Mouse (Mus musculus): ENCODE data around the gene Ak4. TPM values are rescaled to one million over a fixed set of nuclear protein-coding genes. Genes with fewer than 3 reads are reported as not detected.

Gene Ak4
- total RNA-seq, 2 experiments from 2014 or later, result 10.1 to 14.5 TPM

DNA sequence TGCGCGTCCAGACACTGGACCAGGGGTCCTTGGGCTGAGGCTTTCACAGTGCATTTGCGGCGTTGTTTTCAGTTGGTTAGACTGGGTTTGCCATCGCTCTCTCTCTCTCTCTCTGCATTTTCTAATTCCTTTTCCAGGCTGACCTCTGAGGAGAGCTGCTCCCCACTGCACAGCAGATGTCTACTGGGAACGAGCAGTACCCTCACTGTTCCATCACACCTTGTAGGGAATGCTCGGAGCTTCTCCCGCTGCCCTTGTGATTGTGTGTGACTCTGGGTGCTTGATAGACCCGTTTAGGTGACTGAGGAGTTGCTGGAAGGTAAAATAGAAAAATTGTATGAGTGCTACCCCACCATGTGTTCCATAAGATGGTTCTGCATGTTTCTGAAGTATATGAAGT is 33.8 kb downstream of the Ak4 start:
- intact Hi-C loops (cut with DNase I), result no loop called here
- DNase-seq, result no peak

- intact Hi-C loops (cut with DNase I), result no loop called here
- no peak for DNase-seq
Measured at GRCm38 (mm10) chr4:101457176-101457575, 38.1 kb downstream of the Ak4 start.

GRCm38 (mm10) chr4:101458341-101458740 is 39.3 kb downstream of the Ak4 start:
- intact Hi-C loops (cut with DNase I), result loop anchor here (2.0 kb wide), 3 partner anchors 66 to 110 kb away; no protein-coding TSS in a partner anchor

GRCm38 (mm10) chr4:101459358-101459757 is 40.3 kb downstream of the Ak4 start:
- intact Hi-C loops (cut with DNase I), result loop anchor here (2.0 kb wide), 3 partner anchors 67 to 111 kb away; no protein-coding TSS in a partner anchor
- no peak for DNase-seq

More at GRCm38 (mm10) chr4:101458341-101458740, 39.3 kb downstream of the Ak4 start:
- peak; percentile 62 to 78 for DNase-seq

GRCm38 (mm10) chr4:101460114-101460513 is 41.0 kb downstream of the Ak4 start:
- no peak for DNase-seq
- intact Hi-C loops (cut with DNase I), result no loop called here

- intact Hi-C loops (cut with DNase I), result no loop called here
- no peak for DNase-seq
Measured at GRCm38 (mm10) chr4:101462065-101462464, 43.0 kb downstream of the Ak4 start.

GRCm38 (mm10) chr4:101466264-101466663 is 47.2 kb downstream of the Ak4 start:
- no peak for DNase-seq
- intact Hi-C loops (cut with DNase I), result no loop called here

GRCm38 (mm10) chr4:101469242-101469641 is 50.2 kb downstream of the Ak4 start:
- intact Hi-C loops (cut with DNase I), result no loop called here
- DNase-seq, result no peak

- intact Hi-C loops (cut with DNase I), result loop anchor here (10.0 kb wide), 1 partner anchor 184 kb away; no protein-coding TSS in a partner anchor
- peak in 1 of 2 experiments; percentile 26 for DNase-seq
Measured at GRCm38 (mm10) chr4:101470543-101470942, 51.5 kb downstream of the Ak4 start.

DNA sequence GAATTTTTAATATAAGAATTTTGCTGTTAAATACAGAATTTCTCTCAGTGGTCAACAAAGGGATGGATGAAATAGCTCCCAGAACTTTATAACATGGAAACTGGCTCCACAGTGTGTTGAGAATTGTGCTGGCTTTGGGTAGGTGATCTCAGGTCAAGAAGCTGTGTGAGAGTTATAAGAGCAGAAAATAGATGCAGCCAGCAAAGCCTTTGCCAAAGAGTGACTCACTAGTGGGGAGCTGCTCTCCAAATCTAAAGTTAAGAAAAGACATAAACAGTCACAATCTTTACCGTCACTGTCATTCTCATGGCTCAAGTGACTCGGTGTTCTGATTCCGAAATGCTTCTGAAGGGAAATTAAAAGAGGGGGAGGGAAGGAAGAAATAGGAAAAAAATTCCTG is 53.7 kb downstream of the Ak4 start:
- peak; percentile 32 to 41 for DNase-seq
- intact Hi-C loops (cut with DNase I), result loop anchor here (10.0 kb wide), 1 partner anchor 182 kb away; no protein-coding TSS in a partner anchor

GRCm38 (mm10) chr4:101490320-101490917 is 71.3 kb downstream of the Ak4 start:
- intact Hi-C loops (cut with DNase I), result no loop called here
- DNase-seq, result peak; percentile 16 to 18

- intact Hi-C loops (cut with DNase I), result no loop called here
Measured at GRCm38 (mm10) chr4:101491704-101492103, 72.6 kb downstream of the Ak4 start.

GRCm38 (mm10) chr4:101493611-101494197 is 74.6 kb downstream of the Ak4 start:
- DNase-seq, result no peak
- intact Hi-C loops (cut with DNase I), result no loop called here

More at GRCm38 (mm10) chr4:101491704-101492103, 72.6 kb downstream of the Ak4 start:
- DNase-seq, result no peak

GRCm38 (mm10) chr4:101496188-101496533 is 77.1 kb downstream of the Ak4 start:
- intact Hi-C loops (cut with DNase I), result no loop called here
- DNase-seq, result no peak

GRCm38 (mm10) chr4:101496534-101497237 is 77.6 kb downstream of the Ak4 start, which contains the start of gene Dnajc6:
TSS of gene Dnajc6 (plus strand) at chr4:101496648.
- intact Hi-C loops (cut with DNase I), result no loop called here
- DNase-seq, result peak; percentile 15 to 20

DNA sequence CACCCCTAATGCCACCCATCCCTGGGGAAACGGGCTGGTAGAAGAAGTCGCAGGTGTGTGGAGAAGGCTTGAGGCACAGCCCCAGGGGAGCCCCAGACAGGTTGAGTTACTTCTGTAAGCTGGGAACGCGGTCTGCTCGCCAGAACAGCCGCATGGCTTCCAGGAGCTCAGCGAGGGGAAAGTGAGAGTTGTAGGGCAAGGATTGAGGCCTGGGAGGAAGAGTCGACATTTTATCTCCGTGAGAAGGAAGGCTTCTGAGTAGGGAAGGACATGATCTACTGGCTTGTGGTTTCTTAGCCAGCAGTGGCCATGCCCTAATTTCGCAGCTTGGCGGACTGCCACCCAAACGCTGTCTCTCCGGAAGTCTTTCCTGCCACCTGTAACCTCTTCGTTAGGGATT is 78.3 kb downstream of the Ak4 start:
- intact Hi-C loops (cut with DNase I), result no loop called here
- DNase-seq, result no peak

GRCm38 (mm10) chr4:101504470-101505007 is 85.5 kb downstream of the Ak4 start:
- no peak for DNase-seq
- intact Hi-C loops (cut with DNase I), result no loop called here

GRCm38 (mm10) chr4:101505966-101506365 is 86.9 kb downstream of the Ak4 start:
- intact Hi-C loops (cut with DNase I), result no loop called here

DNA sequence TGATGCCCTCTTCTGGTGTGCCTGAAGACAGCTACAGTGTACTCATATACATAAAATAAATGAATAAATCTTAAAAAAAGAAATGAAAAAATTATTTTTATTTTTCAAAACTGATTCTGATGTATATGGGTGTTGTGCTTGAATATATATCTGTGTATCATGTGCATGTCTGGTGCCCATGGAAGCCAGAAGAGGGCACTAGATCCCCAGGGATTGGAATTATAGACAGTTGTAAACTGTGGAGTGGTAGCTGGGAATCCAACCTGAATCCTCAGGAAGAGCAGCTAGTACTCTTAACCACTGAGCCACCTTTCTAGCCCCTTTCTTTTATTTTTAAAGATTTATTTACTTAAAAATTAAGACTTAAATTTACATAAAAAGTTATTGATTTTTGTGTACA is 87.3 kb downstream of the Ak4 start:
- DNase-seq, result no peak
- intact Hi-C loops (cut with DNase I), result no loop called here

More at GRCm38 (mm10) chr4:101505966-101506365, 86.9 kb downstream of the Ak4 start:
- no peak for DNase-seq

- DNase-seq, result peak; percentile 42 to 43
- intact Hi-C loops (cut with DNase I), result no loop called here
Measured at GRCm38 (mm10) chr4:101507571-101508422, 88.7 kb downstream of the Ak4 start.

Measured in heart, postnatal 10 days (tissue).